Mouse (Mus musculus): ENCODE measurements around the gene Dpysl4. TPM values are rescaled to one million over a fixed set of nuclear protein-coding genes. Genes with fewer than 3 reads are reported as not detected.

Gene Dpysl4
- polyA plus RNA-seq, 1 experiment from 2014 or later, result 24.1 TPM

- no peaks in the 10 kb centered on the region for H3K36me3 ChIP-seq (ENCODE audit: control insufficient read depth, insufficient read depth, low read length)
- H3K9me3 ChIP-seq (ENCODE audit: control insufficient read depth, low read depth, low read length), result no peaks in the 10 kb centered on the region
- 69% methylated on average over 4 of the region's 4 CpGs for WGBS
- no peak overlapping the region for H3K9ac ChIP-seq (replicated peaks; ENCODE audit: low read depth, low read length)
- no peak overlapping the region for H3K27ac ChIP-seq (ENCODE audit: low read length)
- peaks cover 29% of the 10 kb centered on the region for H3K4me1 ChIP-seq (ENCODE audit: control insufficient read depth, insufficient read depth, low read length)
- no peak for ATAC-seq (ENCODE audit: insufficient number of reproducible peaks, insufficient read depth, low FRiP score, low read depth)
- no peak overlapping the region for H3K4me2 ChIP-seq (replicated peaks; ENCODE audit: low read depth, low read length)
- no peaks in the 10 kb centered on the region for H3K27me3 ChIP-seq (ENCODE audit: control insufficient read depth, insufficient read depth, low read length)
- no peak overlapping the region for H3K4me3 ChIP-seq (ENCODE audit: low read depth, low read length)
These were observed 5.1 kb upstream of the Dpysl4 start for GRCm38 (mm10) chr7:139080714-139081113.

- WGBS, result 68% methylated on average over 5 of the region's 5 CpGs
- Histone ChIP-seq H3K9ac (replicated peaks; ENCODE audit: low read depth, low read length) (no peak overlapping the region), H3K4me3 (ENCODE audit: low read depth, low read length) (no peak overlapping the region), H3K9me3 (ENCODE audit: control insufficient read depth, low read depth, low read length) (no peaks in the 10 kb centered on the region), H3K27me3 (ENCODE audit: control insufficient read depth, insufficient read depth, low read length) (no peaks in the 10 kb centered on the region), H3K27ac (ENCODE audit: low read length) (no peak overlapping the region), H3K36me3 (ENCODE audit: control insufficient read depth, insufficient read depth, low read length) (no peaks in the 10 kb centered on the region), H3K4me2 (replicated peaks; ENCODE audit: low read depth, low read length) (no peak overlapping the region), H3K4me1 (ENCODE audit: control insufficient read depth, insufficient read depth, low read length) (peaks cover 26% of the 10 kb centered on the region)
- no peak for ATAC-seq (ENCODE audit: insufficient number of reproducible peaks, insufficient read depth, low FRiP score, low read depth)
These were observed 4.6 kb upstream of the Dpysl4 start for GRCm38 (mm10) chr7:139081158-139081557.

GRCm38 (mm10) chr7:139082281-139082680 is 3.5 kb upstream of the Dpysl4 start:
- H3K4me2 ChIP-seq (replicated peaks; ENCODE audit: low read depth, low read length), result no peak overlapping the region
- ATAC-seq (ENCODE audit: insufficient number of reproducible peaks, insufficient read depth, low FRiP score, low read depth), result no peak

GRCm38 (mm10) chr7:139084316-139084715 is 1.5 kb upstream of the Dpysl4 start:
- Histone ChIP-seq H3K27ac (ENCODE audit: low read length) (no peak overlapping the region), H3K4me1 (ENCODE audit: control insufficient read depth, insufficient read depth, low read length) (no peaks in the 10 kb centered on the region), H3K27me3 (ENCODE audit: control insufficient read depth, insufficient read depth, low read length) (no peaks in the 10 kb centered on the region), H3K36me3 (ENCODE audit: control insufficient read depth, insufficient read depth, low read length) (no peaks in the 10 kb centered on the region), H3K4me3 (ENCODE audit: low read depth, low read length) (no peak overlapping the region), H3K4me2 (replicated peaks; ENCODE audit: low read depth, low read length) (no peak overlapping the region), H3K9me3 (ENCODE audit: control insufficient read depth, low read depth, low read length) (no peaks in the 10 kb centered on the region), H3K9ac (replicated peaks; ENCODE audit: low read depth, low read length) (no peak overlapping the region)
- WGBS, result 58% methylated on average over 1 of the region's 1 CpGs
- ATAC-seq (ENCODE audit: insufficient number of reproducible peaks, insufficient read depth, low FRiP score, low read depth), result no peak

More at GRCm38 (mm10) chr7:139082281-139082680, 3.5 kb upstream of the Dpysl4 start:
- Histone ChIP-seq H3K9ac (replicated peaks; ENCODE audit: low read depth, low read length) (no peak overlapping the region), H3K27ac (ENCODE audit: low read length) (no peak overlapping the region), H3K9me3 (ENCODE audit: control insufficient read depth, low read depth, low read length) (no peaks in the 10 kb centered on the region), H3K36me3 (ENCODE audit: control insufficient read depth, insufficient read depth, low read length) (no peaks in the 10 kb centered on the region), H3K4me1 (ENCODE audit: control insufficient read depth, insufficient read depth, low read length) (peaks cover 17% of the 10 kb centered on the region), H3K4me3 (ENCODE audit: low read depth, low read length) (no peak overlapping the region), H3K27me3 (ENCODE audit: control insufficient read depth, insufficient read depth, low read length) (no peaks in the 10 kb centered on the region)
- WGBS, result 82% methylated on average over 8 of the region's 8 CpGs

GRCm38 (mm10) chr7:139086195-139087158 is 676 bp downstream of the Dpysl4 start:
- peak overlapping the region; percentile 37 for H3K9ac ChIP-seq (replicated peaks; ENCODE audit: low read depth, low read length)
- H3K4me3 ChIP-seq (ENCODE audit: low read depth, low read length), result peak overlapping the region; percentile 55
- H3K9me3 ChIP-seq (ENCODE audit: control insufficient read depth, low read depth, low read length), result no peaks in the 10 kb centered on the region
- peaks cover 3% of the 10 kb centered on the region; the same call in 1 of the 2 replicates for H3K36me3 ChIP-seq (ENCODE audit: control insufficient read depth, insufficient read depth, low read length)
- no peaks in the 10 kb centered on the region for H3K27me3 ChIP-seq (ENCODE audit: control insufficient read depth, insufficient read depth, low read length)
- H3K4me1 ChIP-seq (ENCODE audit: control insufficient read depth, insufficient read depth, low read length), result no peaks in the 10 kb centered on the region
- ATAC-seq (ENCODE audit: insufficient number of reproducible peaks, insufficient read depth, low FRiP score, low read depth), result peak; percentile 43; the same call in 1 of the 2 replicates
- 2% methylated on average over 61 of the region's 61 CpGs for WGBS
- H3K4me2 ChIP-seq (replicated peaks; ENCODE audit: low read depth, low read length), result peak overlapping the region; percentile 67
- H3K27ac ChIP-seq (ENCODE audit: low read length), result no peak overlapping the region

GRCm38 (mm10) chr7:139087801-139088200 is 2.0 kb downstream of the Dpysl4 start:
- 46% methylated on average over 2 of the region's 2 CpGs for WGBS

GRCm38 (mm10) chr7:139089892-139090874 is 4.4 kb downstream of the Dpysl4 start:
- Histone ChIP-seq H3K4me1 (ENCODE audit: control insufficient read depth, insufficient read depth, low read length) (no peaks in the 10 kb centered on the region), H3K9me3 (ENCODE audit: control insufficient read depth, low read depth, low read length) (no peaks in the 10 kb centered on the region), H3K36me3 (ENCODE audit: control insufficient read depth, insufficient read depth, low read length) (peaks cover 6% of the 10 kb centered on the region), H3K4me2 (replicated peaks; ENCODE audit: low read depth, low read length) (no peak overlapping the region), H3K4me3 (ENCODE audit: low read depth, low read length) (no peak overlapping the region), H3K9ac (replicated peaks; ENCODE audit: low read depth, low read length) (no peak overlapping the region), H3K27ac (ENCODE audit: low read length) (no peak overlapping the region), H3K27me3 (ENCODE audit: control insufficient read depth, insufficient read depth, low read length) (no peaks in the 10 kb centered on the region)
- 87% methylated on average over 12 of the region's 12 CpGs for whole genome bisulfite sequencing
- no peak for ATAC-seq (ENCODE audit: insufficient number of reproducible peaks, insufficient read depth, low FRiP score, low read depth)

More at GRCm38 (mm10) chr7:139087801-139088200, 2.0 kb downstream of the Dpysl4 start:
- Histone ChIP-seq H3K9ac (replicated peaks; ENCODE audit: low read depth, low read length) (no peak overlapping the region), H3K27ac (ENCODE audit: low read length) (no peak overlapping the region), H3K9me3 (ENCODE audit: control insufficient read depth, low read depth, low read length) (no peaks in the 10 kb centered on the region), H3K4me3 (ENCODE audit: low read depth, low read length) (no peak overlapping the region), H3K36me3 (ENCODE audit: control insufficient read depth, insufficient read depth, low read length) (peaks cover 6% of the 10 kb centered on the region; the same call in 1 of the 2 replicates), H3K27me3 (ENCODE audit: control insufficient read depth, insufficient read depth, low read length) (no peaks in the 10 kb centered on the region), H3K4me1 (ENCODE audit: control insufficient read depth, insufficient read depth, low read length) (no peaks in the 10 kb centered on the region), H3K4me2 (replicated peaks; ENCODE audit: low read depth, low read length) (no peak overlapping the region)
- no peak for ATAC-seq (ENCODE audit: insufficient number of reproducible peaks, insufficient read depth, low FRiP score, low read depth)

GRCm38 (mm10) chr7:139091681-139092080 is 5.9 kb downstream of the Dpysl4 start:
- no peak overlapping the region for H3K9ac ChIP-seq (replicated peaks; ENCODE audit: low read depth, low read length)
- 87% methylated on average over 9 of the region's 9 CpGs for WGBS
- ATAC-seq (ENCODE audit: insufficient number of reproducible peaks, insufficient read depth, low FRiP score, low read depth), result no peak
- H3K36me3 ChIP-seq (ENCODE audit: control insufficient read depth, insufficient read depth, low read length), result peaks cover 6% of the 10 kb centered on the region
- H3K9me3 ChIP-seq (ENCODE audit: control insufficient read depth, low read depth, low read length), result no peaks in the 10 kb centered on the region
- no peak overlapping the region for H3K4me2 ChIP-seq (replicated peaks; ENCODE audit: low read depth, low read length)
- H3K4me3 ChIP-seq (ENCODE audit: low read depth, low read length), result no peak overlapping the region
- no peak overlapping the region for H3K27ac ChIP-seq (ENCODE audit: low read length)
- no peaks in the 10 kb centered on the region for H3K27me3 ChIP-seq (ENCODE audit: control insufficient read depth, insufficient read depth, low read length)
- H3K4me1 ChIP-seq (ENCODE audit: control insufficient read depth, insufficient read depth, low read length), result no peaks in the 10 kb centered on the region
